Mouse (Mus musculus): ENCODE results near the gene Gm12789. TPM values are rescaled to one million over a fixed set of nuclear protein-coding genes. Genes with fewer than 3 reads are reported as not detected.

The Gm12789 gene
- polyA plus RNA-seq, 1 experiment from 2014 or later: not detected

Other genes starting within 250 kb of the Gm12789 start
- not detected in 2 replicates for gene B020004J07Rik, start 142.6 kb upstream of the Gm12789 start, polyA plus RNA-seq (2014; fragmentation: Nextera tagmentation; extraction: Ambion mirVana)
- not detected in 2 replicates for gene C130073F10Rik, start 92.8 kb upstream of the Gm12789 start, polyA plus RNA-seq (2014; fragmentation: Nextera tagmentation; extraction: Ambion mirVana)
- not detected in 2 replicates for gene Gm12800, start 77.5 kb upstream of the Gm12789 start, polyA plus RNA-seq (2014; fragmentation: Nextera tagmentation; extraction: Ambion mirVana)
- gene Gm12794, start 46.2 kb upstream of the Gm12789 start, polyA plus RNA-seq (2014; fragmentation: Nextera tagmentation; extraction: Ambion mirVana): not detected in 2 replicates
- not detected in 2 replicates for gene Gm12790, start 5.6 kb upstream of the Gm12789 start, polyA plus RNA-seq (2014; fragmentation: Nextera tagmentation; extraction: Ambion mirVana)
- 16.5 and 18.5 TPM in 2 replicates for gene Pde4b, start 100.9 kb downstream of the Gm12789 start, polyA plus RNA-seq (2014; fragmentation: Nextera tagmentation; extraction: Ambion mirVana)

Data from stomach, embryonic 14.5 days (tissue).